8 mouse cellular contexts compared by ENCODE assay signal in genomic region chr3:88509250-88509649, GRCm38 (mm10). TPM values are rescaled to one million over a fixed set of nuclear protein-coding genes. Genes with fewer than 3 reads are reported as not detected.
DNase-seq lines count a peak whose midpoint lies in the region; ATAC-seq and TF ChIP-seq lines count a peak whose summit lies in the region.

No protein-coding gene starts in this region.

- H3K4me2 ChIP-seq in lung, postnatal 0 days (replicated peaks; ENCODE audit: low read depth, low read length): peak overlapping the region; percentile 59
- peak overlapping the region; percentile 62 for H3K4me2 ChIP-seq in forebrain, embryonic 13.5 days
- H3K4me2 ChIP-seq in limb, embryonic 14.5 days (replicated peaks; ENCODE audit: low read depth, low read length, severe bottlenecking): peak overlapping the region; percentile 39
- peak overlapping the region; percentile 62 for H3K4me2 ChIP-seq in stomach, embryonic 16.5 days (ENCODE audit: low read depth, low read length)

- no peaks in the 10 kb centered on the region for H3K9me3 ChIP-seq in lung, postnatal 0 days (ENCODE audit: low read length)
- no peaks in the 10 kb centered on the region for H3K9me3 ChIP-seq in forebrain, embryonic 13.5 days (replicated peaks)
- H3K9me3 ChIP-seq in limb, embryonic 14.5 days (ENCODE audit: control insufficient read depth, low read length): no peaks in the 10 kb centered on the region
- H3K9me3 ChIP-seq in stomach, embryonic 16.5 days (replicated peaks; ENCODE audit: control insufficient read depth, low read length): no peaks in the 10 kb centered on the region

- H3K36me3 ChIP-seq in lung, postnatal 0 days (ENCODE audit: insufficient read depth, low read length): no peaks in the 10 kb centered on the region
- no peaks in the 10 kb centered on the region for H3K36me3 ChIP-seq in forebrain, embryonic 13.5 days (ENCODE audit: poor library complexity, severe bottlenecking)
- no peaks in the 10 kb centered on the region for H3K36me3 ChIP-seq in limb, embryonic 14.5 days (ENCODE audit: control insufficient read depth, insufficient read depth, low read length)
- no peaks in the 10 kb centered on the region for H3K36me3 ChIP-seq in stomach, embryonic 16.5 days (ENCODE audit: control insufficient read depth, insufficient read depth, low read length)

- peak overlapping the region; percentile 92 for H3K27ac ChIP-seq in lung, postnatal 0 days (ENCODE audit: low read length)
- peak overlapping the region; percentile 92 for H3K27ac ChIP-seq in forebrain, embryonic 13.5 days
- H3K27ac ChIP-seq in limb, embryonic 14.5 days (replicated peaks; ENCODE audit: low read depth, low read length): peak overlapping the region; percentile 92
- H3K27ac ChIP-seq in stomach, embryonic 16.5 days (ENCODE audit: low read length): peak overlapping the region; percentile 95

- WGBS in lung, postnatal 0 days: 52% methylated on average over 3 of the region's 3 CpGs
- 61% methylated on average over 3 of the region's 3 CpGs for WGBS in forebrain, embryonic 13.5 days
- 50% methylated on average over 3 of the region's 3 CpGs for WGBS in limb, embryonic 14.5 days
- 54% methylated on average over 3 of the region's 3 CpGs for WGBS in stomach, embryonic 16.5 days

- no peak for TF ChIP-seq CTCF in lung, postnatal 0 days (IDR thresholded peaks at IDR 0.05)

- ATAC-seq in lung, postnatal 0 days: no peak
- ATAC-seq in forebrain, embryonic 13.5 days: peak; percentile 6; the same call in 1 of the 2 replicates
- ATAC-seq in limb, embryonic 14.5 days (ENCODE audit: low FRiP score, low read depth): no peak
- no peak for ATAC-seq in stomach, embryonic 16.5 days (ENCODE audit: insufficient read depth, low FRiP score)

- H3K27me3 ChIP-seq in lung, postnatal 0 days (replicated peaks; ENCODE audit: insufficient read depth, low read length): no peaks in the 10 kb centered on the region
- H3K27me3 ChIP-seq in forebrain, embryonic 13.5 days: peaks cover under 1% of the 10 kb centered on the region; the same call in 1 of the 2 replicates
- H3K27me3 ChIP-seq in limb, embryonic 14.5 days (ENCODE audit: control insufficient read depth, insufficient read depth, low read length): no peaks in the 10 kb centered on the region
- no peaks in the 10 kb centered on the region for H3K27me3 ChIP-seq in stomach, embryonic 16.5 days (ENCODE audit: control insufficient read depth, insufficient read depth, low read length)

- H3K4me1 ChIP-seq in lung, postnatal 0 days (ENCODE audit: insufficient read depth, low read depth, low read length): peaks cover 26% of the 10 kb centered on the region
- H3K4me1 ChIP-seq in forebrain, embryonic 13.5 days: peaks cover 42% of the 10 kb centered on the region
- peaks cover 68% of the 10 kb centered on the region for H3K4me1 ChIP-seq in limb, embryonic 14.5 days (ENCODE audit: control insufficient read depth, insufficient read depth, low read length)
- peaks cover 44% of the 10 kb centered on the region for H3K4me1 ChIP-seq in stomach, embryonic 16.5 days (ENCODE audit: control insufficient read depth, insufficient read depth, low read length)

- TF ChIP-seq EP300 in lung, postnatal 0 days (IDR thresholded peaks at IDR 0.05): no peak

- H3K9ac ChIP-seq in lung, postnatal 0 days (replicated peaks; ENCODE audit: low read depth): 0 out of 2 replicates have a peak overlapping the region, but pooled peaks have one; percentile 26
- H3K9ac ChIP-seq in forebrain, embryonic 13.5 days: peak overlapping the region; percentile 63
- H3K9ac ChIP-seq in limb, embryonic 14.5 days (ENCODE audit: low read depth, low read length, severe bottlenecking): no peak overlapping the region
- H3K9ac ChIP-seq in stomach, embryonic 16.5 days (ENCODE audit: low read length): peak overlapping the region; percentile 78

- peak overlapping the region; percentile 32; the same call in 1 of the 2 replicates for H3K4me3 ChIP-seq in lung, postnatal 0 days (ENCODE audit: low read depth, low read length)
- H3K4me3 ChIP-seq in forebrain, embryonic 13.5 days: peak overlapping the region; percentile 38
- H3K4me3 ChIP-seq in limb, embryonic 14.5 days (replicated peaks; ENCODE audit: low read length): peak overlapping the region; percentile 24
- peak overlapping the region; percentile 51 for H3K4me3 ChIP-seq in stomach, embryonic 16.5 days (replicated peaks; ENCODE audit: low read length)

- TF ChIP-seq POLR2A in limb, embryonic 14.5 days (IDR thresholded peaks at IDR 0.05; ENCODE audit: borderline replicate concordance, extremely low read depth, insufficient read depth, insufficient read length): no peak

- peak; percentile 7 for DNase-seq in lung, postnatal 0 days (ENCODE audit: low spot score)
- DNase-seq in lung, postnatal 25 days (ENCODE audit: low spot score): no peak
- DNase-seq in limb, embryonic 14.5 days (ENCODE audit: low spot score): no peak
- DNase-seq in layer of hippocampus, postnatal 36 days: no peak
- no peak for DNase-seq in cerebellum, postnatal 4 days (ENCODE audit: low spot score in 2 of 2)
- no peak for DNase-seq in layer of hippocampus, adult 11-12 months (ENCODE audit: low spot score)

RNA-seq across cellular contexts. Expression of gene Lmna, which starts 0.5 kb away (rescaled TPM):
- polyA plus RNA-seq in lung, postnatal 0 days (2015; fragmentation: Nextera tagmentation; extraction: Ambion mirVana): 185 and 216 TPM in 2 replicates
- 12.1 and 15.5 TPM in 2 replicates for polyA plus RNA-seq in forebrain, embryonic 13.5 days (2015; fragmentation: Nextera tagmentation; extraction: Ambion mirVana)
- polyA plus RNA-seq in limb, embryonic 14.5 days (2012; rRNA removed): 238 and 364 TPM in 2 replicates
- polyA plus RNA-seq in limb, embryonic 14.5 days (2014; fragmentation: Nextera tagmentation; extraction: Ambion mirVana): 378 and 402 TPM in 2 replicates
- 266 and 298 TPM in 2 replicates for polyA plus RNA-seq in stomach, embryonic 16.5 days (2015; fragmentation: Nextera tagmentation; extraction: Ambion mirVana)
- total RNA-seq in layer of hippocampus, postnatal 36 days (2021): 10 to 100 TPM; 32.6 to 34.3 TPM

RNA-seq across cellular contexts. Expression of gene Mex3a, which starts 22.9 kb away (rescaled TPM):
- 2.6 and 3.4 TPM in 2 replicates for polyA plus RNA-seq in lung, postnatal 0 days (2015; fragmentation: Nextera tagmentation; extraction: Ambion mirVana)
- 51.5 and 52.6 TPM in 2 replicates for polyA plus RNA-seq in forebrain, embryonic 13.5 days (2015; fragmentation: Nextera tagmentation; extraction: Ambion mirVana)
- 49.3 and 60.8 TPM in 2 replicates for polyA plus RNA-seq in limb, embryonic 14.5 days (2012; rRNA removed)
- polyA plus RNA-seq in limb, embryonic 14.5 days (2014; fragmentation: Nextera tagmentation; extraction: Ambion mirVana): 26.7 and 33.1 TPM in 2 replicates
- 9.9 and 11.4 TPM in 2 replicates for polyA plus RNA-seq in stomach, embryonic 16.5 days (2015; fragmentation: Nextera tagmentation; extraction: Ambion mirVana)
- total RNA-seq in layer of hippocampus, postnatal 36 days (2021): 1 to 10 TPM; 4.0 to 4.4 TPM

RNA-seq across cellular contexts. Expression of gene Rab25, which starts 38.9 kb away (rescaled TPM):
- polyA plus RNA-seq in lung, postnatal 0 days (2015; fragmentation: Nextera tagmentation; extraction: Ambion mirVana): 61.4 and 61.8 TPM in 2 replicates
- not detected in 2 replicates for polyA plus RNA-seq in forebrain, embryonic 13.5 days (2015; fragmentation: Nextera tagmentation; extraction: Ambion mirVana)
- polyA plus RNA-seq in limb, embryonic 14.5 days (2012; rRNA removed): 27.0 and 35.0 TPM in 2 replicates
- 52.7 and 70.4 TPM in 2 replicates for polyA plus RNA-seq in limb, embryonic 14.5 days (2014; fragmentation: Nextera tagmentation; extraction: Ambion mirVana)
- 144 and 197 TPM in 2 replicates for polyA plus RNA-seq in stomach, embryonic 16.5 days (2015; fragmentation: Nextera tagmentation; extraction: Ambion mirVana)
- total RNA-seq in layer of hippocampus, postnatal 36 days (2021): under 1 TPM in 1 of 2 experiments, not detected in 1; 0.63 TPM

RNA-seq across cellular contexts. Expression of gene Lamtor2, which starts 43.6 kb away (rescaled TPM):
- polyA plus RNA-seq in lung, postnatal 0 days (2015; fragmentation: Nextera tagmentation; extraction: Ambion mirVana): 138 and 143 TPM in 2 replicates
- 170 and 180 TPM in 2 replicates for polyA plus RNA-seq in forebrain, embryonic 13.5 days (2015; fragmentation: Nextera tagmentation; extraction: Ambion mirVana)
- polyA plus RNA-seq in limb, embryonic 14.5 days (2012; rRNA removed): 92.5 and 117 TPM in 2 replicates
- polyA plus RNA-seq in limb, embryonic 14.5 days (2014; fragmentation: Nextera tagmentation; extraction: Ambion mirVana): 100 and 103 TPM in 2 replicates
- 188 and 190 TPM in 2 replicates for polyA plus RNA-seq in stomach, embryonic 16.5 days (2015; fragmentation: Nextera tagmentation; extraction: Ambion mirVana)
- 100 to 1,000 TPM in 1 of 2 experiments, 10 to 100 TPM in 1; 91.0 to 111 TPM for total RNA-seq in layer of hippocampus, postnatal 36 days (2021)

RNA-seq across cellular contexts. Expression of gene Ubqln4, which starts 44.3 kb away (rescaled TPM):
- polyA plus RNA-seq in lung, postnatal 0 days (2015; fragmentation: Nextera tagmentation; extraction: Ambion mirVana): 18.4 and 22.6 TPM in 2 replicates
- polyA plus RNA-seq in forebrain, embryonic 13.5 days (2015; fragmentation: Nextera tagmentation; extraction: Ambion mirVana): 43.5 and 47.5 TPM in 2 replicates
- 90.4 and 112 TPM in 2 replicates for polyA plus RNA-seq in limb, embryonic 14.5 days (2012; rRNA removed)
- 52.5 and 57.8 TPM in 2 replicates for polyA plus RNA-seq in limb, embryonic 14.5 days (2014; fragmentation: Nextera tagmentation; extraction: Ambion mirVana)
- polyA plus RNA-seq in stomach, embryonic 16.5 days (2015; fragmentation: Nextera tagmentation; extraction: Ambion mirVana): 33.3 and 34.0 TPM in 2 replicates
- 100 to 1,000 TPM; 109 to 111 TPM for total RNA-seq in layer of hippocampus, postnatal 36 days (2021)

Comparison
In these comparisons a context has a peak if more than half of its experiments do, and no peak if none do; other contexts are left out.
1. RNA of gene Lmna, which starts 0.5 kb away (polyA plus RNA-seq): 238 to 402 TPM in limb, embryonic 14.5 days, 266 to 298 TPM in stomach, embryonic 16.5 days and 185 to 216 TPM in lung, postnatal 0 days; 12.1 to 15.5 TPM in forebrain, embryonic 13.5 days; every median in the first group is over 10 times any median in the second.
2. RNA of gene Rab25, which starts 38.9 kb away (polyA plus RNA-seq): 144 to 197 TPM in stomach, embryonic 16.5 days, 27.0 to 70.4 TPM in limb, embryonic 14.5 days and 61.4 to 61.8 TPM in lung, postnatal 0 days; not detected in forebrain, embryonic 13.5 days; every median in the first group is over 10 times any median in the second.
3. Peak in every context shown above with its lines, with median percentiles within 50 percentile points of each other: H3K27ac ChIP-seq, H3K4me2 ChIP-seq and H3K4me3 ChIP-seq.